Mouse (Mus musculus) adrenal gland, postnatal 4 days (tissue): ENCODE measurements around the gene Kcnj5. TPM values are rescaled to one million over a fixed set of nuclear protein-coding genes. Genes with fewer than 3 reads are reported as not detected.

Experiments
- DNase-seq, 2 experiments: peaks; one replicate each; pipeline ENCODE4 v3.0.0; 2021 to 2022; ENCODE audit warnings: low spot score in 2 of 2, mixed read lengths in 2 of 2
- long read RNA-seq, 2 experiments: library from polyadenylated mRNA; stranded (forward); transcript quantifications; one replicate each; pipeline ENCODE4 v2.0.0; 2021
- total RNA-seq, 2 experiments: library from RNA; stranded (reverse); gene quantifications; 2 replicates each; pipeline ENCODE4 v1.2.3; 2021

Gene Kcnj5
- total RNA-seq: 1 to 10 TPM in 1 of 2 experiments, under 1 TPM in 1; 0.34 to 1.0 TPM
- long read RNA-seq, experiment 1: 0 reads
- long read RNA-seq, experiment 2, partial matches to known transcripts: 0 of 2 reads
- long read RNA-seq, experiment 2, other reads (novel, unspliced or antisense): 2 of 2 reads

DNA sequence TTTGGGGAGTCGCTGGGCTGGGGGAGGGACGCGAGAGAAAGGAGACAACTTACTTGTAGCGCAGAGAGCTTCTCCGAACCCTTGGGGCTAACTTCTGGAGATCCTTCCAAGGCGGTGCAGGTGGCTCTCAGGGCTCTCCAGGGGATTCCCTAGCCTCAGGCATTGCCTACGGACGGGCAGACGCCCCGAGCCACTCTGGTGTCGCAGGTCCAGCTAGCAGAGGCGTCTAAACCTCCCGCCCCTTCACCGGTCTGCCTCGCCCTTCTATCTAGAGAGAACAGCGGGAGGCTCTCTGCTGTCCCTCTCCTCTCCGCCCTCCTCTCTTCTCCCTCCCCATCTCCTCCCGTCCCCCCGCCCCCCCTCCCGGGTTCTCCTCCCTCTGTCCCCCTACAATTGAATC is at the start of gene Kcnj5:
Gene Kcnj5, minus strand, starts transcription at position 300 of the 400 bp plus-strand sequence.
- DNase-seq: no peak

GRCm38 (mm10) chr9:32392716-32393115 is 48.6 kb upstream of the Kcnj5 start:
- no peak for DNase-seq

DNA sequence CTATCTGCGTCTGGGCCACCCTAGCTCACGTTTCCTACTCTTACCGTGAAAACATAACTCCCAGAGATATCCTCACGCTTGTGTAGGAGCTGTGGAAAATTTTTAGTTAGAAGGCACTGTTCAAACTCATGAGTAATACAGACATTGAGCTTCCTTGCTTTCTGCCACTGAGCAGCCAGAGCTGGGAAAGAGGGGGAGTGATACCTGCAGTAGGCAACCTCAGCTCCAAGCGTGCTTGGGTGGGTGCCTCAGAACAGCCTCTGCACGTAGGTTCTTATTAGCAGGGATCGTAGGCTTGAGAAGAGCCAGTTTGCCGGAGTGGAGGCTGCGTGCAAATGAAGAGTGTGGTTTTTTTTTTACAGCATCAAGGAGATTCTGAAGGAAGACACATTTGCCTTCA is 47.6 kb upstream of the Kcnj5 start:
- no peak for DNase-seq

- DNase-seq: no peak
These were observed 46.9 kb upstream of the Kcnj5 start for GRCm38 (mm10) chr9:32391092-32391491.

GRCm38 (mm10) chr9:32388120-32388519 is 44.0 kb upstream of the Kcnj5 start:
- no peak for DNase-seq

GRCm38 (mm10) chr9:32384906-32385305 is 40.8 kb upstream of the Kcnj5 start:
- no peak for DNase-seq

DNA sequence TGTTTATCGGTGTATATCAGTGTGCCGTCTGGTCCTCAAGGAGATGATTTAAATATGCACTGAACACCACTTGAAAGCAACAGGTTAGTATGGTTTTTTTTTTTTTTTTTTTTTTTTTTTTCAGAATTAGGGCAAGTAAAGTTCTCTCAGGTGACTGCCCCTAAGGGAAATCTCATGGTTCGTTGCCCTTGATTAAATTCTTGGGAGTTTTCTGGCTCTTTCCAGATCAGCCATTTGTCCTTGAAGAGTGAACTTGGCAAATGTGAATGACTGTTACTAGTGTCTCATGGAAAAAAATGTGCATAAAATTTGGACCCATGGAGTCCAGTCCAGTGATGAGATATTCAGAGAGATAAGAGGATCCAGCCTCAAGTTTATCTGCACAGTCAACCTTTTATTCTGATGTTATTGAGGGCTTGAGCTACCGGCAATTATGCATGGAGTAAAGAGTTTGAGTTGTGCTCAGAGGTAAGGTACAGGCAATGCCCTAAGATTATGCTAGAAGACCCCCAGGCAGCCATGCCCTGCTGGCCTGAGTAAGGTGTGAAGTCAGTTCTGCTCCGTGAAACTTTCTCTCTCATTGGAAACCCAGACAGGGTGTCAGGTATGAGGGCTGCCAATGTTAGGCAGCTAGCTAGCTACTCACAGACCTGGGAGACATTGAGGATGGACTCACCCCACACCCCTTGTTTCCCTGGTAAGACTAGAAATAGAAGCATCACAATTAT is 32.9 kb upstream of the Kcnj5 start:
- DNase-seq: no peak

GRCm38 (mm10) chr9:32376031-32376430 is 31.9 kb upstream of the Kcnj5 start:
- DNase-seq: no peak

DNA sequence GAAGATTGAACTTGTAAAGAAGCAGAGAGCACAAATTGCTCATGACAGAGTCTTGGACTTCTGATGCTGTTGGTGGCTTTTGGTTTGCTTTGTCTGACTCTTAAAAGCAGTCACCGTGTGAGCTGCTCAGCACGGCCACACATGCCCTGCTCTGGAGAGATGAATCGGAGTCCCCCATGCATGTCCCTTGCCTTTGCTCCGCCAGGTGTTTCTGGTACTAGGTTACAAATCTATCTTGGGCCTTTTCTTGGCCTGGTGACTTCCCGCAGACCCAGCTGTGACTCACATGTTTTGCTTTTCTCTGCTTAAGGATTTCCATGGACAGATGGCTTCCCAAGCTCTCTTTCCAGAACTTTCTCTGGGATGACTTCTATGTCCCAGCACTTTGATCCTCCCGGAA is 29.5 kb upstream of the Kcnj5 start:
- DNase-seq: no peak

GRCm38 (mm10) chr9:32372202-32372601 is 28.1 kb upstream of the Kcnj5 start, which contains the start of gene Kcnj1:
Gene Kcnj1 (plus strand): TSS chr9:32372493.
- DNase-seq: no peak

DNA sequence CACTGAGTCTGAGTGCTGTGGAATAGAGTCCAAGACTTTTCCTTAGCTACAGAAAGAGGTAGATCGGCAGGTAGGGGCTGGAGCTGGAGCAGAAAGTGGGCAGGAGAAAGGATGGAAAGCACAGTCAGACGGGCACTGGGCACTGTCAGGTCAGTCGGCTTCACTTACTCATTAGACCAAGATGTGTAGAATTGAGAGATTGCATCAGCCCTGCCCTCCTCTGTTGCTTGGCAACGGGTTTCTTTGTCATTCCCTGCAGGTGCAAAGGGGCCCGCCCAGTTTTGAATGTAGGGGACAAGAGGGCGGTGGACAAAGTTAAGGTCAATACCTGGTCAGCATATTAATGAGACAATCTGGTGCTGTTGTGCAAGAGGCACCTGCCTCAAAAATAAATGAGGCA is 25.2 kb upstream of the Kcnj5 start:
- no peak for DNase-seq

GRCm38 (mm10) chr9:32368812-32369211 is 24.7 kb upstream of the Kcnj5 start:
- DNase-seq: no peak

- no peak for DNase-seq
These were observed 16.6 kb upstream of the Kcnj5 start for GRCm38 (mm10) chr9:32360770-32361169.

DNA sequence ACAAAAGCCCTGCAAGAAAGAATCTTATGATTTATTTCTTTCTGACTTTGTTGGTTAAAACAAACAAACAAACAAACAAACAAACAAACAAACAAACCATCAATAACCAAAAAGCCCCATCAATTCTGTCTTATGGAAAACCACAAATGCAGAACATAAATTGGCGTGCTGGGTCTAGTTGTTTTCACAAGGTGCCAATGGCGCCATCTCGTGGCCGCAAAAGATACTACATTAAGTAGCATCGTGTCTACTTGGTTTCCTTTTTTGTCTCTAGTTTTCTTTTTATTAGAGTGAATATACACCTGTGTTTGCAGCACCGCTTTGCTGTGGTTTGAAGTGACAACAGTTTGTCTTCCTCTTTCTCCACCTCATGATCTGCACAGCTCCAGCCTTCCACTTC is 6.2 kb upstream of the Kcnj5 start:
- peak; percentile 26 to 48 for DNase-seq

DNA sequence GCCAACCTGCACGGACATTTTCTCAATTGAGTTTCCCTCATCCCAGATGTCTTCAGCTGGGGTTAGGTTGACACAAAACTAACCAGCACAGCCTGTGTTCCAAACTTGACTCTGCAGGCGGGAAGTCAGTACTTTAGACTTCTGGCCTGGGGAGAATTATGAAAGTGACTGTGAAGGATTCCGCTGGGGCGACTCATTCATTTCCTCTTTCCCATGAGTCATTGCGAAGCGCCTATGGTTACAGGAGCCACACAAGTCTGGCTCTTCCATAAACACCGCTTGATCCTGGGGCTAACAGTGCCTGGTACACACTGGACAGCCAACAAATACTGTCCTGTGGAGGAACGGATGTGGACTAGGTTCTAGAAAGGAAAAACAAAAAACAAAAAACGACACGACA is 5.2 kb upstream of the Kcnj5 start:
- DNase-seq: no peak

GRCm38 (mm10) chr9:32348096-32348495 is 3.9 kb upstream of the Kcnj5 start:
- no peak for DNase-seq

DNA sequence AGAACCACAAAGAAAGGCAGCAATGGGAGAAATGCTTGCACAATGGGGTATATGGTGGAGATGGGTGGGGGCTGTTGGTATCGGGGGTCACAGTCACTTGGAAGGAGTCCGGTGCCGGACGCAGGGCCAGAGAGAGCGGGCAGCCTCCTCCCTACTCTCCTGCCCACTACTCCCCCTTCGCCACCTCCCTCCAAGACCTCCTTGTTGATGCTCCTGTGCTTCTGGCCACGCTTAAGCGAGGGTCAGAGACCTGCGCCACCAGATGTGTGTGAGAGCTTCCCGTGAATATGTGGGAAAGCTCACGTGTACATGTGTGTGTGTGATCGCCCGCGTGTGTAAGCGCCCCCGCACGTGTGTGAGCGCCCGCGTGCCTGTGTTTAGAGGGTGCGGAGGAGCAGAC is 339 bp upstream of the Kcnj5 start:
- no peak for DNase-seq

DNA sequence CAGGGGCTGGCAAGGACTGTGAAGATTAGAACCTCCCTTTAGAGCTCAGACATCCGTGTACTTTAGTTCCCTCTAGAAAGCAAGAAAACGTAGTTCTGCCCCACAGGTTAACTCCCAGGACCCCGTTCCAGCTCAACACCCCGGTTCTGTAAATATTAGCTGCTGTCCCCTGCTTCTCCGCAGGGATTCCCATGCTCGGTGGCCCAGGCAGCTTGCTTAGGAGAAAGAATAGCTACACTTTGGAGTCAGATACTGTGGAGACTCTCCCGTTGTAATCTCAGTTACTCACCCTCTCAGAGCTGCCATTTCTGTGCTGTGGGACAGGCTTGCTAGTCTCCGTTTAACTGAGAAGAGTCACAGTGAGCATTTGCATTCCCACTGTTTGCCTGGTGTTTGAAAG is 1.2 kb downstream of the Kcnj5 start:
- no peak for DNase-seq

- DNase-seq: no peak
These were observed 3.3 kb downstream of the Kcnj5 start for GRCm38 (mm10) chr9:32340831-32341230.

- DNase-seq: no peak
These were observed 8.6 kb downstream of the Kcnj5 start for GRCm38 (mm10) chr9:32335389-32336150.

DNA sequence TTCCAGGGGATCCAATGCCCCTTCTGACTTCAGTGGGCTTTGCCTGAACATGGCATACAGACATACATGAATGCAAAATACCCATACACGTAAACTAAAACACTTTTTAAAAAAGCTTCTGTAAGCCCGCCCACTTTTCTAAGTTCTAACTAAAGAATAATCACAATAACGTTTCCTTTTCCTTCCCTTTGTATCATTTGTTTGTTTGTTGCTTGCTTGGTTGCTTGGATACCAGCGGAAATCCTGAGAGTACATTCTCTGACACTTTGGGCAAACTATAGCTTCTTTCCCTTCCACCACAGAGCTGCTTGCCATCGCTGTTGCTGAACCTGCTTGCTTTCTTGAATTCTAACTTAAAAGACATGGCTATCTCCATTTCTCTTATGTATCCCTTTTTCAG is 13.0 kb downstream of the Kcnj5 start:
- no peak for DNase-seq

- DNase-seq: no peak
These were observed 15.4 kb downstream of the Kcnj5 start for GRCm38 (mm10) chr9:32328777-32329176.
